Mouse (Mus musculus) heart, postnatal 0 days (tissue): ENCODE data around the gene Cxcl10.

Source experiments
- CTCF ChIP-seq: IDR thresholded peaks from 2 replicates; pipeline ENCODE4 v1.5.1; 2016; ENCODE audit warnings: antibody characterized with exemption, control low read depth, low read depth
- EP300 ChIP-seq: IDR thresholded peaks from 2 replicates; pipeline ENCODE4 v1.6.1; 2016; ENCODE audit warnings: antibody characterized with exemption, low read depth

GRCm38 (mm10) chr5:92386643-92387042, 38.0 kb upstream of the Cxcl10 start:
- TF ChIP-seq CTCF, result peak; percentile 54
- TF ChIP-seq EP300, result peak; percentile 59; the same call in 1 of the 2 replicates
